Mouse (Mus musculus): ENCODE data around the gene Ddo. TPM values are rescaled to one million over a fixed set of nuclear protein-coding genes. Genes with fewer than 3 reads are reported as not detected.

Gene Ddo
- polyA plus RNA-seq, 1 experiment from 2014 or later = 0.66 TPM

DNA sequence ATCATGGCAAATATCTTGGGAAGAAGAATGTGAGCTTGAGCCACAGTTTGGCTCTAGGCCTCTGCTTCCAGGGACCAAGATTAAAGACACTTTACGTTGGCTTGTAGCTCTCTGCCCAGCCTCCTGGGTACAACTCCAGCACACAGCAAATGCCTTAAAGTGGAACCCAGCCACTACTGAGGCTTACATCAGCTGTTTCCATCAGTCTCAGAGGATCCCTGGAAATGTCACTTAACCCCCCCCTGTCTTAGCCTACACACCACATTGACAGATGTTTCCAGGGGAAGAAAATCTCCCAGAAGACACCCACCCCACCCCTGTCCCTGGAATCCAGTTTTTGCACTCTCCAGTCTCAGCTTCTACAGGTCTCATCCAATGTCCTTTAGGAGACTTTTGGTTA is 37.1 kb downstream of the Ddo start:
- no peaks in the 10 kb centered on the region for H3K9me3 ChIP-seq
- H3K9ac ChIP-seq = no peak overlapping the region
- no peaks in the 10 kb centered on the region for H3K4me1 ChIP-seq
- 65% methylated on average over 1 of the region's 1 CpGs for WGBS
- H3K4me2 ChIP-seq = no peak overlapping the region
- no peak overlapping the region for H3K4me3 ChIP-seq
- H3K27ac ChIP-seq = no peak overlapping the region
- no peaks in the 10 kb centered on the region for H3K27me3 ChIP-seq
- ATAC-seq (ENCODE audit: insufficient number of reproducible peaks, insufficient read depth, low FRiP score, low TSS enrichment, low read depth) = no peak
- H3K36me3 ChIP-seq = no peaks in the 10 kb centered on the region

DNA sequence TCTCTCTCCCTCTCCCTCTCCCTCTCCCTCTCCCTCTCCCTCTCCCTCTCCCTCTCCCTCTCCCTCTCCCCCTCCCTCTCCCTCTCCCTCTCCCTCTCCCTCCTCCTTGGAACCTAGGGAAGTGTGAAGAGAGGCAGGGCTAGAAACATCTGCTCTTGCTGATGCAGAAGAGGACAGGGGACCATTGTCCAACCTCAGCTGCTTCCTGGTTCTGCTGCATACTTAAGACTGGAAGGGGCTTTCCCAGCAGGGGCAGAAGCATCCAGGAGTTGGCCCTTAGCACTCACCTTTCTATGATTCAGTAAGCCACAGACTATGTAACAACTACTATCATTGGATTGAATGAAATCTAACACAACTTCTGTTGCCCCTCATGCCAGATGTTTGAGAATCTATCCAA is 38.8 kb downstream of the Ddo start:
- Histone ChIP-seq H3K4me3 (no peak overlapping the region), H3K36me3 (no peaks in the 10 kb centered on the region), H3K4me1 (no peaks in the 10 kb centered on the region), H3K4me2 (no peak overlapping the region), H3K9ac (no peak overlapping the region), H3K27me3 (no peaks in the 10 kb centered on the region), H3K9me3 (no peaks in the 10 kb centered on the region), H3K27ac (no peak overlapping the region)
- ATAC-seq (ENCODE audit: insufficient number of reproducible peaks, insufficient read depth, low FRiP score, low TSS enrichment, low read depth) = no peak

DNA sequence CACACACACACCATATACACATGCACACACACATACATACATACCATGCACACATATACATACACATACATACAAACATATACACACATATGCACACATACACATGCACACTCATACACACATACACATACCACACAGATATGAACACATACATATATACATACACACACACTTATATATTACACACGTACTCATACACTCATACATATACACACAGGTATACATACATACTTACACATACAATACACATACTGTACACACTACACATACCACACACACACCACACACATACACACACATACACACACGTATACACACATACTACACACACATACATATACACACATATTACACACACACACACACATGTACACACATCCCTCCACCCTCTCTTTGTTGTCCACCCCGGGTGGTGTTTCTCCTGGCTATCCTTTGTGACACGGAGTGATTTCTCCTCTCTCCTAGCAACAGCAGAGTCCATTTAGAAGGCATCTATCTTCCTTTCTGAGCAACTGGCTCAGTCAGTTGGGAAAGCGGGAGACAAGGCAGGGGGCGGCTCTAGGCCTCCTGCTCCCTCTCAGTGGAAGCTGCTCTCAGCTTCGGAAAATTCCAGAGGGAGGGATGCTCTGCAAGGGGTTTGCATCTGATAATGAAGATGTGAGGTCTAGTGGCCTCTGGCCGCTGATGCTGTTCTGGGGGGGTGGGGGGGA is 42.9 kb downstream of the Ddo start:
- Histone ChIP-seq H3K36me3 (no peaks in the 10 kb centered on the region), H3K4me1 (peaks cover 8% of the 10 kb centered on the region), H3K4me2 (no peak overlapping the region), H3K27me3 (no peaks in the 10 kb centered on the region), H3K9me3 (no peaks in the 10 kb centered on the region), H3K4me3 (no peak overlapping the region), H3K27ac (no peak overlapping the region), H3K9ac (no peak overlapping the region)
- peak; percentile 37; the same call in 1 of the 2 replicates for ATAC-seq (ENCODE audit: insufficient number of reproducible peaks, insufficient read depth, low FRiP score, low TSS enrichment, low read depth)
- WGBS = 61% methylated on average over 8 of the region's 8 CpGs

DNA sequence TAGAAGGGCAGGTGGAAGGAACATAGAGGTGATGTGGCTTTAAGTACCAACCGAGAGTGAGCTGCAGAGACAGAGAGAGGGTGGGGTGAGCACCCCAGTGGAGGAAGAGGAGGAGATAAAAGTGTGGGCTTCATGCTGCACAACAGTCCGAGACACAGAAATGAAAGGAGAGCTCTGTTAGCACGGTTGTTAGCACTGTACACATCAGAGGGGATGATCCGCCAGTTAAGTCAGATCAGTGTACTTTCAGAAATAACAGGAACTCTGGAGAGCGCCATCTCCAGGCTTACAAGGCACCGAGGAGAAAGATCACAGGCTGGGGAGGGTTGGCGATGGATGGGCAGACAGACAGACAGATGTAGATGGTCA is 43.5 kb downstream of the Ddo start:
- Histone ChIP-seq H3K36me3 (no peaks in the 10 kb centered on the region), H3K9ac (no peak overlapping the region), H3K27ac (no peak overlapping the region)

DNA sequence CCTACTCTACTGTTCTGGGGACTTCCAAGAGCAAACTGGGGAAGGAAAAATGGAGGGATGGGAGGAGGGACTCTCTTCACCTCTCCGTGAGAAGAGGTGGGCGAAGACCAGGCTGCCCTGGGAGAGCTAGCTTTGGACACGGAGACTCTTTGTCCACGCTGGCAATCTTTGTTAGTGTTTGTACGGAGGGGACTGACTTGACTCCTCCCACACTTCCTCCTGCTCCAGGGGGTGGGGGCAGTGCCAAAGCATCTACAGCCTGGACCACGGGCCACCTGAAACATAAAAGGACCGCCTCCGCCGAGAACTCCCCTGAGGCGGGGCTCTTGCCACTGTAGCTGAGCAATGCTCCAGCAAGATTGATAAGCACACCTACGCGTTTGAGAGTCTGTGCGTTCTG is 44.3 kb downstream of the Ddo start:
- Histone ChIP-seq H3K27ac (no peak overlapping the region), H3K4me2 (peak overlapping the region; percentile 59), H3K9me3 (no peaks in the 10 kb centered on the region), H3K4me3 (peak overlapping the region; percentile 32), H3K27me3 (no peaks in the 10 kb centered on the region), H3K4me1 (peaks cover 8% of the 10 kb centered on the region), H3K36me3 (no peaks in the 10 kb centered on the region), H3K9ac (peak overlapping the region; percentile 49)
- 5% methylated on average over 13 of the region's 13 CpGs for WGBS
- ATAC-seq (ENCODE audit: insufficient number of reproducible peaks, insufficient read depth, low FRiP score, low TSS enrichment, low read depth) = no peak

More for the DNA sequence above, 43.5 kb downstream of the Ddo start:
- Histone ChIP-seq H3K4me2 (no peak overlapping the region), H3K27me3 (no peaks in the 10 kb centered on the region), H3K4me1 (peaks cover 8% of the 10 kb centered on the region), H3K9me3 (no peaks in the 10 kb centered on the region), H3K4me3 (no peak overlapping the region)
- WGBS = 53% methylated on average over 7 of the region's 7 CpGs
- no peak for ATAC-seq (ENCODE audit: insufficient number of reproducible peaks, insufficient read depth, low FRiP score, low TSS enrichment, low read depth)

DNA sequence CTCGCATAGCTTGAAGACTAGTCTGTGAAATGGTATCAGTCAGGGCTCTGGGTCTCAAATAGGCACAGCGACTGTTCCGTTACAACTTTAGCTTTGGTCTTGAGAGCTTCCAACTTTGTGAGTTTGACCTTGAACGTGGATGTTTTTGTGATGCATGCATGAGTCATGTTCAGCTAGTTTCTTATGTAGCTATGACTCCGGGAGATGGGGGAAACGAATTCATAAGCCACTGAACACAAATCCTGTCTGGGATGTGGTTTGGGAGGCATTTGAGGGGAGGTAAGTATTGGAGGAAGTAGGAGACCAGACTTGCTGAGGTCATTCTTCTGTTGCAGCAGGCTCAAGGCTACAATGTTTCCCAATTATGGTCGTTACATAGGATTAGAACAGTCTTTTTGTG is 46.1 kb downstream of the Ddo start:
- WGBS = 77% methylated on average over 7 of the region's 7 CpGs
- H3K4me3 ChIP-seq = no peak overlapping the region
- H3K27me3 ChIP-seq = no peaks in the 10 kb centered on the region
- H3K9me3 ChIP-seq = no peaks in the 10 kb centered on the region
- peaks cover 8% of the 10 kb centered on the region for H3K4me1 ChIP-seq
- no peak overlapping the region for H3K27ac ChIP-seq
- H3K9ac ChIP-seq = no peak overlapping the region
- no peak for ATAC-seq (ENCODE audit: insufficient number of reproducible peaks, insufficient read depth, low FRiP score, low TSS enrichment, low read depth)
- H3K36me3 ChIP-seq = no peaks in the 10 kb centered on the region
- H3K4me2 ChIP-seq = no peak overlapping the region

DNA sequence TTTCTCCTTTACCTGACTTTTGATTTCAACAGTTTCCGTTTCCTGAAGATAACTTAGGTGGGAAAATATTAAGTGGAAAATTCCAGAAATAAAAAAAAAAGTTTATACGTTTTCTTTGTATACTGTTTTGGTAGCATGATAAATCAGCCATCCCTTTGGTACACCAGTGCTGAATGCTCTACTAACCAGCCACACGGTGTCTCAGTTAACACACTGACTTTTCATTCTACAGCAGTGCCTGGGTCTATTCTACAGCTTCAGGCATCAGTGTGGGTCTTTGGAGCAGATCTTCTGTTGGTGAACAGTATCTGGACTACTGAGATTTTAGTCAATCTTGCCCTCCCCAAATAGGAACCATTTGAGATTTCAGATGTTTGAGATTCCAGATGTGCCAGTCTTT is 48.7 kb downstream of the Ddo start:
- ATAC-seq (ENCODE audit: insufficient number of reproducible peaks, insufficient read depth, low FRiP score, low TSS enrichment, low read depth) = no peak
- Histone ChIP-seq H3K9ac (no peak overlapping the region), H3K4me1 (peaks cover 8% of the 10 kb centered on the region), H3K4me2 (no peak overlapping the region), H3K9me3 (no peaks in the 10 kb centered on the region), H3K4me3 (no peak overlapping the region), H3K27ac (no peak overlapping the region), H3K36me3 (no peaks in the 10 kb centered on the region), H3K27me3 (no peaks in the 10 kb centered on the region)
- WGBS = 74% methylated on average over 3 of the region's 3 CpGs

DNA sequence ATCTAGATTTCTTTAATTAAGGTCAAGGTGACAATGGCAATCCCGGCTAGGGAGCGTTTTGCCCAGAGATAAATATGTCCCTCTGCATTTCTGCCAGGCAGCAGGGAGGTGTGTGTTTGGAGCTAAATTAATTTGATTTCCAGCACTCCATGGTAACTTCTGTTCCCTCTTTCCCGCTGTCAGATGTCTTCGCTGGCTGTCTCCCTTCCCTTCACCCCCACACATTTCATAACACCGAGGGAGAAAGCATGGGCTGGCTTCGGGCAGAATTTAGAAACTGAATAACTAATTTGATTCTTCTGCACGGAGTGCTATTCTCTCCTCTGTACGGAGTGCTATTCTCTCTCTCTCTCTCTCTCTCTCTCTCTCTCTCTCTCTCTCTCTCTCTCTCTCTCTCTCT is 52.7 kb downstream of the Ddo start:
- Histone ChIP-seq H3K36me3 (no peaks in the 10 kb centered on the region), H3K9ac (0 out of 2 replicates have a peak overlapping the region, but pooled peaks have one; percentile 80), H3K4me1 (peaks cover 6% of the 10 kb centered on the region; the same call in 1 of the 2 replicates), H3K9me3 (no peaks in the 10 kb centered on the region), H3K4me3 (peak overlapping the region; percentile 66), H3K27me3 (peaks cover 4% of the 10 kb centered on the region; the same call in 1 of the 2 replicates), H3K4me2 (peak overlapping the region; percentile 98), H3K27ac (no peak overlapping the region)
- WGBS = 21% methylated on average over 8 of the region's 8 CpGs
- no peak for ATAC-seq (ENCODE audit: insufficient number of reproducible peaks, insufficient read depth, low FRiP score, low TSS enrichment, low read depth)

DNA sequence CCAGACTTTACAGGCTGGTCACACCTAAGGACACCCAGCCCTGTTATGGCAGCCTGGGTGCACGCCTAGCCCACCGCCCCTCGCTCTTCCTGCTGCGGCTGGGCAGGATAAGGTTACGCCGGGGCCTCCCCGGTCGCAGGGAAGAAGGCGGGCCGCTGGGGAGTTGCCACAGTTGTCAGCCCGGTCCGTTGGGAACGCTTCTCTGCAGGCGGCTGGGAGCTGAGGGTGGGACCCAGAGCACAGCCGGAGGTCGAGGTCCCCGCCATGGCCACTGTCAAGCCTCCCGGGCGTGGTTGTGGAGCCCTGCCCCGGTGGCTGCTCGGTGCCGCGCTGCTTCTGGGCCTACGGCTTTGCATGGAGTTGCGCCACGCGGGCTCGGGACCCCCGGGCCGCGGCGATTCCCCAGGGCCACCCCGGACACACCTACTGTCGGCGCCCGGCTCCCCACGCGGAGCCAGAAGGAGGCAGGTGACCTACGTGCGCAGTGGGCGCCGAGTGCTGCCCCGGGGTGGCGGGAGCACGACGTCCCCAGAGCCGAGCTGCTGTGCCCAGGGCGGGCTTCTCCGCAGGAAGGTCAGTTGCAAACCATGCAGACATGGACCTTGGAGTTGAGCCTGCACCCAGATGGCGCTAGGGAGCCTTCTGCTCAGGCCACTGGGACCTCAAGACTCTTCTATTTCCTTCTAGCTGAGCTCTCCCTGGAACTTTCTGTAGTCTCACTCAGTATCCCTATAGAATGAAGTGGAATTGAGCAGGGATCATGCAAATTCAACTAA is 53.5 kb downstream of the Ddo start, which contains the start of gene Mettl24:
Gene Mettl24 (plus strand): TSS at position 191 of the 776 bp plus-strand sequence.
- Histone ChIP-seq H3K36me3 (no peaks in the 10 kb centered on the region), H3K9me3 (no peaks in the 10 kb centered on the region), H3K4me1 (peaks cover 6% of the 10 kb centered on the region; the same call in 1 of the 2 replicates), H3K27me3 (peaks cover 4% of the 10 kb centered on the region; the same call in 1 of the 2 replicates), H3K9ac (peak within 1 kb of the TSS; percentile 80), H3K27ac (peak within 1 kb of the TSS; percentile 28; the same call in 1 of the 2 replicates), H3K4me3 (peak within 1 kb of the TSS; percentile 66), H3K4me2 (peak within 1 kb of the TSS; percentile 98)
- peak; percentile 83 for ATAC-seq (ENCODE audit: insufficient number of reproducible peaks, insufficient read depth, low FRiP score, low TSS enrichment, low read depth)
- under 1% methylated on average over 50 of the region's 50 CpGs for WGBS

DNA sequence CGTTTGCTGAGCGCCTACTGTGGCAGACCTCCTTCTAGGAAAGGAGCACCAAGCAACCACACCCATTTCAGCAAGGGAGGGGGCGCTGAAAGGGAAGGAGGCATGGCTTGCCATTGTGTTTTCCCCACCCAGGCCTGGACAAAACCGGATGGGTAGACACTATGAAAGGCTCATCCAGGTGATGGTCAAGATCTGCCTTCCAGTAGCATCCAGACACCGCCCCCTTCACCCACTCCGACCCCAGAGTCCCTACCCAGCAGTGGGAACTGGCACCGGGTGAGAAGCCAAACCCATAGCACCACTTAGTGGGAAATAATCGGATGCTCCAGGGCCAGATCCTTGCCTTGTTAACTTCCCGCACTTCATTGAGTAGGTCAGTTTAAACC is 54.0 kb downstream of the Ddo start:
- H3K4me2 ChIP-seq = peak overlapping the region; percentile 98
- no peak overlapping the region for H3K27ac ChIP-seq
- H3K36me3 ChIP-seq = no peaks in the 10 kb centered on the region
- H3K27me3 ChIP-seq = peaks cover 4% of the 10 kb centered on the region; the same call in 1 of the 2 replicates
- ATAC-seq (ENCODE audit: insufficient number of reproducible peaks, insufficient read depth, low FRiP score, low TSS enrichment, low read depth) = peak; percentile 22; the same call in 1 of the 2 replicates
- WGBS = 57% methylated on average over 9 of the region's 9 CpGs
- peaks cover 6% of the 10 kb centered on the region; the same call in 1 of the 2 replicates for H3K4me1 ChIP-seq
- no peaks in the 10 kb centered on the region for H3K9me3 ChIP-seq
- peak overlapping the region; percentile 66 for H3K4me3 ChIP-seq
- peak overlapping the region; percentile 80; the same call in 1 of the 2 replicates for H3K9ac ChIP-seq

DNA sequence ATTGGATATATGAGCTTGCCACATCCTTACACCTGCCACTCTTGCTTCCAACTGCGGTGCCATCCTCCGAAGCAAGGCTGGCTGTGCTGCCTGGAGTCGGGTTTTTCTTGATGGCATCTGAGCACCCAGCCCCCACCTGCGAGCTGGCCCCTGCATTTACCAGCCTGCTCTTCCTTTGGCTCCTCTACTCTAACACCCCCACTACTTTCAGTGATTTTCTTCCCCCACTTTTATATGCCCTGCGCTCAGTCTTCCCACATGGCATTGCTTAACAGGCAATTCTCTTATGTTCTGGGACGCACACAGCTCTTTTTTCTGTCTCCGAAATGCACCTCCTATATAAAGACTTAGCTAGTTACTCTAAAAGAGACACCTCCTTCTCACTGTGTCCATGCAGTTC is 54.5 kb downstream of the Ddo start:
- no peak overlapping the region for H3K4me3 ChIP-seq
- H3K9ac ChIP-seq = no peak overlapping the region
- no peak overlapping the region for H3K27ac ChIP-seq
- peaks cover 6% of the 10 kb centered on the region; the same call in 1 of the 2 replicates for H3K4me1 ChIP-seq
- H3K9me3 ChIP-seq = no peaks in the 10 kb centered on the region
- no peak for ATAC-seq (ENCODE audit: insufficient number of reproducible peaks, insufficient read depth, low FRiP score, low TSS enrichment, low read depth)
- no peaks in the 10 kb centered on the region for H3K36me3 ChIP-seq
- peaks cover 4% of the 10 kb centered on the region; the same call in 1 of the 2 replicates for H3K27me3 ChIP-seq
- H3K4me2 ChIP-seq = no peak overlapping the region
- WGBS = 84% methylated on average over 7 of the region's 7 CpGs

Measured in embryonic facial prominence, embryonic 13.5 days (tissue).